Mouse (Mus musculus) cerebellum, adult 11-12 months (tissue): ENCODE data around the gene Acvr1b.

Experiments used
- DNase-seq: peaks from one replicate; pipeline ENCODE4 v3.0.0; 2022

The Acvr1b gene

GRCm38 (mm10) chr15:101147115-101147909 lies 26.6 kb upstream of the Acvr1b start:
- no peak for DNase-seq

- DNase-seq, result no peak
These were observed 26.0 kb upstream of the Acvr1b start for GRCm38 (mm10) chr15:101147910-101148273.

GRCm38 (mm10) chr15:101148604-101149003 lies 25.3 kb upstream of the Acvr1b start:
- no peak for DNase-seq

GRCm38 (mm10) chr15:101151409-101152261 lies 22.2 kb upstream of the Acvr1b start:
- no peak for DNase-seq

- DNase-seq, result no peak
These were observed 18.9 kb upstream of the Acvr1b start for GRCm38 (mm10) chr15:101154700-101155616.

GRCm38 (mm10) chr15:101160128-101160527 lies 13.7 kb upstream of the Acvr1b start:
- no peak for DNase-seq

- DNase-seq, result no peak
These were observed 13.3 kb upstream of the Acvr1b start for GRCm38 (mm10) chr15:101160591-101160990.

- no peak for DNase-seq
These were observed 12.3 kb upstream of the Acvr1b start for GRCm38 (mm10) chr15:101161534-101161933.

GRCm38 (mm10) chr15:101163056-101163458 lies 10.8 kb upstream of the Acvr1b start:
- DNase-seq, result no peak

GRCm38 (mm10) chr15:101163854-101164253 lies 10.0 kb upstream of the Acvr1b start:
- DNase-seq, result no peak

- no peak for DNase-seq
These were observed 9.6 kb upstream of the Acvr1b start for GRCm38 (mm10) chr15:101164291-101164690.

GRCm38 (mm10) chr15:101165658-101166437 lies 8.0 kb upstream of the Acvr1b start:
- peak; percentile 40 for DNase-seq

GRCm38 (mm10) chr15:101167553-101167952 lies 6.3 kb upstream of the Acvr1b start:
- no peak for DNase-seq

- DNase-seq, result no peak
These were observed 4.0 kb upstream of the Acvr1b start for GRCm38 (mm10) chr15:101169910-101170309.

GRCm38 (mm10) chr15:101170413-101170980 lies 3.4 kb upstream of the Acvr1b start:
- no peak for DNase-seq

GRCm38 (mm10) chr15:101171272-101171671 lies 2.6 kb upstream of the Acvr1b start:
- no peak for DNase-seq

GRCm38 (mm10) chr15:101172016-101172415 lies 1.9 kb upstream of the Acvr1b start:
- no peak for DNase-seq

- DNase-seq, result peak; percentile 79
These were observed 645 bp downstream of the Acvr1b start for GRCm38 (mm10) chr15:101174294-101175130.

- DNase-seq, result no peak
These were observed 1.2 kb downstream of the Acvr1b start for GRCm38 (mm10) chr15:101175131-101175460.

GRCm38 (mm10) chr15:101175613-101176283 lies 1.9 kb downstream of the Acvr1b start:
- no peak for DNase-seq
